Mouse (Mus musculus) urinary bladder, postnatal 25 days (tissue): Measurements from ENCODE around the gene Rnf216.

Experiments used
- DNase-seq: peaks from one replicate; pipeline ENCODE4 v3.0.0; 2022; ENCODE audit warnings: low spot score

The Rnf216 gene

GRCm38 (mm10) chr5:143000654-143001500 is 111.9 kb downstream of the Rnf216 start:
- DNase-seq = no peak

- DNase-seq = no peak
Observed at GRCm38 (mm10) chr5:143000091-143000490, 112.7 kb downstream of the Rnf216 start.

GRCm38 (mm10) chr5:142998171-142998570 is 114.6 kb downstream of the Rnf216 start:
- DNase-seq = no peak

- DNase-seq = no peak
Observed at GRCm38 (mm10) chr5:142997526-142997925, 115.3 kb downstream of the Rnf216 start.

- no peak for DNase-seq
Observed at GRCm38 (mm10) chr5:142994746-142995145, 118.0 kb downstream of the Rnf216 start.

GRCm38 (mm10) chr5:142989167-142989566 is 123.6 kb downstream of the Rnf216 start:
- no peak for DNase-seq

- no peak for DNase-seq
Observed at GRCm38 (mm10) chr5:142988520-142988919, 124.3 kb downstream of the Rnf216 start.

GRCm38 (mm10) chr5:142984271-142984670 is 128.5 kb downstream of the Rnf216 start:
- no peak for DNase-seq

- no peak for DNase-seq
Observed at GRCm38 (mm10) chr5:142983174-142983573, 129.6 kb downstream of the Rnf216 start.

GRCm38 (mm10) chr5:142982046-142982801 is 130.6 kb downstream of the Rnf216 start:
- DNase-seq = no peak

GRCm38 (mm10) chr5:142976516-142976915 is 136.3 kb downstream of the Rnf216 start:
- no peak for DNase-seq

- DNase-seq = no peak
Observed at GRCm38 (mm10) chr5:142974598-142975121, 138.1 kb downstream of the Rnf216 start.

GRCm38 (mm10) chr5:142973971-142974370 is 138.8 kb downstream of the Rnf216 start:
- DNase-seq = no peak

GRCm38 (mm10) chr5:142968411-142968810 is 144.4 kb downstream of the Rnf216 start:
- DNase-seq = no peak

GRCm38 (mm10) chr5:142964650-142965049 is 148.1 kb downstream of the Rnf216 start:
- DNase-seq = no peak

GRCm38 (mm10) chr5:142963705-142964494 is 148.9 kb downstream of the Rnf216 start:
- DNase-seq = peak; percentile 43

- DNase-seq = peak; percentile 68
Observed at GRCm38 (mm10) chr5:142963003-142963704, 149.6 kb downstream of the Rnf216 start.

GRCm38 (mm10) chr5:142962444-142962961 is 150.3 kb downstream of the Rnf216 start:
- peak; percentile 31 for DNase-seq

GRCm38 (mm10) chr5:142961881-142962443 is 150.8 kb downstream of the Rnf216 start:
- peak; percentile 57 for DNase-seq

GRCm38 (mm10) chr5:142961398-142961880 is 151.4 kb downstream of the Rnf216 start:
- DNase-seq = no peak
